Mouse (Mus musculus): ENCODE measurements around the gene Setd4.

DNA sequence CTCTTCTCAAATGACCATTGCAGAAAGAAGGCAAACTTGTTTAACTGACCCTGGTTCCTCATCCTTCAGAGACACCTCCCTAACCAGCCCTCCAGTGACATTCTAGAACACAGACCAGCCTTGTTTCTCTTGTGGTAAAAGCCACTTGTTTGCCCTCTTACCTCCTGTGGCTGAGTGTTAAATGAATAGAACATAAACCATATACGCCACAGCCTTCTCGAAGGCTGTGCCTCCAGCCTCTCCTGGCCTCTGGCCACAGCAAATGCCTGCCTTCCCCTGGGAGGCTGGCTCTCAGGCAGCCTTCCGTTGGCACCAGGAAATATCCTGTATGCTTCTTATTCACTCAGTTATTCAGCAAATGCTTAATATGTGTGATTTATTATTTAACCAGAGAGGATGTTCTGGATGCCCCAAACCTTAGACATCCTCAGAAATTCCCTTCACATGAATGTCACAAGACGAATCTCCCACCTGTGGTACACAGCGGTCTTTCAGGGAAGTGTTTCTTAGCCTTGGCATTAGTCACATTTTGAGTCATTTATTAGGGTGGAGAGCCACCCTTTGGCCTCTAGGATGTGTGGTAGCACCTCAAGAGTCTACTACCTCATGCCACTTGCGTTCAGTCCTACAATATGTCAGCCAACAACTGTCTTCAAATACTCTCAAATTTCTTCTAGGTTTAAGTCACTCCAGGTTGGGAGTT lies 68.6 kb downstream of the Setd4 start:
- TF ChIP-seq CTCF (IDR thresholded peaks at IDR 0.05; ENCODE audit: low read depth) (no peak), EP300 (IDR thresholded peaks at IDR 0.05; ENCODE audit: low read depth) (no peak)

Data from liver, postnatal 0 days (tissue).